Mouse (Mus musculus): ENCODE results near the gene Gtdc1. TPM values are rescaled to one million over a fixed set of nuclear protein-coding genes. Genes with fewer than 3 reads are reported as not detected.

Gtdc1 gene
- total RNA-seq, 2 experiments from 2014 or later = 91.6 to 96.0 TPM

- no peak for DNase-seq (ENCODE audit: extremely low spot score in 1 of 2, low spot score in 2 of 2)
- intact Hi-C loops (cut with DNase I) = no loop called here
Measured at GRCm38 (mm10) chr2:44817787-44818186, 109.7 kb downstream of the Gtdc1 start.

DNA sequence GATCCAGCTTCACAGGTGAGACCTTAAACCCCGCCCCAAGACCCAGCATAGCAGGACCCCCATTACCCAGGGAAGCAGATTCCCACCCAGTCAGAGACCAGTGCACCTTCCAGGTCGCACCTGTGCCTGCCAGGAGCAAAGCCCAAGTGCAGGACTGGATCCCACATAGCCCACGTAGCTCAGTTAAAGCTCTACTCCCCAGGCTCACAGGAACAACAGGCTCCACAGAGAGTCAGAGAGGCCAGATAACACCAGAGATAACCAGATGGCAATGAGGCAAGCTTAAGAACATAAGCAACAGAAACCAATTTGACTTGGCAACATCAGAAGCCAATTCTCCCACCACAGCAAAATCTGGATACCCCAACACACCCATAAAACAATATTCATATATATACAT, 113.7 kb downstream of the Gtdc1 start:
- no peak for DNase-seq (ENCODE audit: extremely low spot score in 1 of 2, low spot score in 2 of 2)
- intact Hi-C loops (cut with DNase I) = no loop called here

GRCm38 (mm10) chr2:44804497-44804896, 123.0 kb downstream of the Gtdc1 start:
- intact Hi-C loops (cut with DNase I) = no loop called here
- no peak for DNase-seq (ENCODE audit: extremely low spot score in 1 of 2, low spot score in 2 of 2)

DNA sequence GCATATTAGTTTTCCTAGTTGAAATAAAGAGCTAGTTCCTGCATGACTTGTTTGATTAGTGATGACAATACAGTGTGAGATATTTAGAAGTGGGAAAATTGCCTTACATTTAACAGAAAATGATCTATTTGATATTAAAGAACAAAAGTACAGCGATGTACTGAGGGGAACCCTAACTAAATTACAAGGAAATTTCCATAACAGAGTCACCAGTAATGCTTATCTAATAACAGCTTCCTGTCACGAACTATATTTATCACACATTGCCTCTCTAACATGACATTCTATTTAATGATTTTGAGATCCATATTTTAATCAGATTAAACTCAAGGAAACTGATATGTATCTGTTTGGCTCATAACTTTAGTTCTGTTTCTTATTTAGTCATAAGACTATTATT, 126.1 kb downstream of the Gtdc1 start:
- intact Hi-C loops (cut with DNase I) = no loop called here
- no peak for DNase-seq (ENCODE audit: extremely low spot score in 1 of 2, low spot score in 2 of 2)

DNA sequence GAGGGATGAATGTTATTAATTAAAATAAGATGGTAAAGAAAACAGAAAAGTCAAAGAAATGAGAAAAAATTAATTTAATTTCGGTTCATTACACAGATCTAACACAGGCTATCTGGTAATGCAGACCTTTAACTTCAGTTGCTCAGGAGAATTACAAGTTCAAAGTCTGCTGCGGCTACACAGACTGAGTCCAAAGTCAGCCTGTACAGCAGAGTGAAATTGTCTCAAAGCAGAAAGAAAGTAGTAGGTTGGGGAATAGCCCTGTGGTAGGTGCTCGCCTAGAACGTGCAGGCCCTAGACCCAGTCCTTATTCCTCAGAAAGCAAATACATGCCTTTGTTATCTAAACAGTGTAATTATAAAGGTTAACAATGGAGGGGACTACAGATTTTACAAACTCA, 135.6 kb downstream of the Gtdc1 start:
- intact Hi-C loops (cut with DNase I) = no loop called here
- DNase-seq (ENCODE audit: extremely low spot score in 1 of 2, low spot score in 2 of 2) = no peak

- no peak for DNase-seq (ENCODE audit: extremely low spot score in 1 of 2, low spot score in 2 of 2)
- intact Hi-C loops (cut with DNase I) = no loop called here
Measured at GRCm38 (mm10) chr2:44791134-44791533, 136.3 kb downstream of the Gtdc1 start.

DNA sequence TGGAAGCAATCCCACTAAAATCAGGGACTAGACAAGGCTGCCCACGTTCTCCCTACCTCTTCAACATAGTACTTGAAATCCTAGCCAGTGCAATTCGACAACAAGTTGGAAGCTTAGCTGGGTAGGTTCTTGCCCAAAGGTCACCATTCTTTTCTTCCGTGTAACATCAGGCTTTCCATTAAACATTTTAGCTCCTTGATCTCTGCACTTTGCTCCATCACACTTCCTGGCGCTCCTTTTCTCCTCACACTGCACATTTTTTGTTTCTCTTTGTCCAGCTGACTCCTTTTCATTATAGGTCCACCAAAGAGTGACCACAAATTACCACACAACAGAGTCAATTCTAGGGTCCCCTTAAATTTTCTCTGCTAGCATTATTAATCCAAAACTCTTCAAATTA, 144.7 kb downstream of the Gtdc1 start:
- DNase-seq (ENCODE audit: extremely low spot score in 1 of 2, low spot score in 2 of 2) = no peak
- intact Hi-C loops (cut with DNase I) = no loop called here

- intact Hi-C loops (cut with DNase I) = no loop called here
- no peak for DNase-seq (ENCODE audit: extremely low spot score in 1 of 2, low spot score in 2 of 2)
Measured at GRCm38 (mm10) chr2:44780961-44781360, 146.5 kb downstream of the Gtdc1 start.

DNA sequence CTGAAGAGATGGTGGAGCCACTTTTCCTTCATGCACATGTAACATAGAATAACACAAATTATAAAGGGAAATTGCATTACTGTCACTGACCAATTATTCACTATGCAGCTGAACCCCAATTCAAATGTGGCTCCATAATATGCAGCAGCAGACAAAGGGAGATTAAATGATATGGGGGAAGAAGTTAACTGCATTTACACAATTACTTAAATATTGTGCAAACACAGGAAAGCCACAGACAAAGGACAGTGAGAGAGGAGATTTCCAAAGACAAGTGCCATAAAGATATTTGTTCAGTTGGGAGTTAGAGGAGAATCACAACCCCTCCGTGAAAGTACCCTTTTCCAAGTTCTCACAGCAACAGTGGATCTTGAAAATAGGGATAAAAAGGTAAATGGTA, 163.6 kb downstream of the Gtdc1 start:
- DNase-seq (ENCODE audit: extremely low spot score in 1 of 2, low spot score in 2 of 2) = no peak
- intact Hi-C loops (cut with DNase I) = no loop called here

DNA sequence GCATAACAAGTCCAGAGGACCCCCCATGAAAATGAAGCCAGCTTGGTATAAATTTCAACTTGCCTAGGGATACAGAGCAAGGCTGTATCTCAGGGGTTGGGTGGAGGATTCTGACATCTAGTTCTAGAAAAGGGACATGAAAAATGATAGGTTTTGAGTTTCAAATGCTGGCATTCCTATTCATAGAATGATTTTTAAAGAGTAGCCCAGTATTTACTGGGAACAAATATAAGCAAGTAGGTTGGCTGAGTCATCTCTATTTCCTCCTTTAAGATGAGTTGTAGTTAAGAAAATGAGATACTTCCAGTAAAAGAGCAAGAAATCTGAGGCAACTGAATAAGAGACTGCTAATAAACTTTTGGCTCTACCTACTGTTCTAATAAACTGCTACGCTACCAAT, 190.8 kb downstream of the Gtdc1 start:
- intact Hi-C loops (cut with DNase I) = no loop called here
- no peak for DNase-seq (ENCODE audit: extremely low spot score in 1 of 2, low spot score in 2 of 2)

- DNase-seq (ENCODE audit: extremely low spot score in 1 of 2, low spot score in 2 of 2) = no peak
- intact Hi-C loops (cut with DNase I) = no loop called here
Measured at GRCm38 (mm10) chr2:44721461-44721860, 206.0 kb downstream of the Gtdc1 start.

- peak in 1 of 2 experiments; percentile 28 for DNase-seq (ENCODE audit: extremely low spot score in 1 of 2, low spot score in 2 of 2)
- intact Hi-C loops (cut with DNase I) = no loop called here
Measured at GRCm38 (mm10) chr2:44705883-44706615, 221.4 kb downstream of the Gtdc1 start.

GRCm38 (mm10) chr2:44700276-44700675, 227.2 kb downstream of the Gtdc1 start:
- no peak for DNase-seq (ENCODE audit: extremely low spot score in 1 of 2, low spot score in 2 of 2)
- intact Hi-C loops (cut with DNase I) = no loop called here

DNA sequence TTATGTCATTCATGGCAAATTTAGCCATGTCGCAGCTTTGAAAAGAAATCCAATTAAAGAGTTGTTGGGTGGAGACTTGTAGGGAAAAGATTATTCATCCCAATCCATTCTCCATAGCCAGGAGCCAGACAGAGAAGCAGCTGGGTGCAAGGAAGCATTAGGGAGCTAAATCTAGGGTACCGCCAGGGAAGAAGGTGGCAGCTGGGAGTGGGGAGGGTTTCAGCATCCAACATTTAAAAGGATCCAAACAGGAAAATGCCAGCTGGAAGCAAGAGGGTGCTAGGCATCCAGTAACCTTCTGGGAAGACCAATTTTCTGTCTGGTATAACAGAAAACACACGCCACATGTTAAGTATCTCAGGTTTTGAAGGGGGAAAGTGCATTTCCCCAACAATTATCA, 231.0 kb downstream of the Gtdc1 start:
- DNase-seq (ENCODE audit: extremely low spot score in 1 of 2, low spot score in 2 of 2) = peak in 1 of 2 experiments; percentile 14
- intact Hi-C loops (cut with DNase I) = no loop called here

GRCm38 (mm10) chr2:44693898-44694297, 233.6 kb downstream of the Gtdc1 start:
- intact Hi-C loops (cut with DNase I) = no loop called here
- no peak for DNase-seq (ENCODE audit: extremely low spot score in 1 of 2, low spot score in 2 of 2)

DNA sequence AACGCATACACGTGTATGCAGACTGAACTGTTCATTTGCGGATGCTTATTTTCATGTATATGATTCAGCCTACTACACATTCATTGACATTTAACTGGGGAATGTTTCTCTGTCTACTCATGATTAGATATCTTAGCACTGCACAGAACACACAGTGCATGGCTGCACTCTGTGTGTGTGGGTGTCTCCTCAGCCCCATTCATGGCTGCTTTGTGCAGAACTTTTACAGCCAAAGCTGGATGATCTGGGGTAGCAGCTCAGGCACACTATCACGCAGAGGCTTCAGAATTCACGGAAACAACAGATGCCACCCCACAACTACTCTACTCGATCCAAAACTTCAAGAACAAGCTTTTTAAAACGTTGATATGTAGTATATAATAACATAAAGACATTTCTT, 263.4 kb downstream of the Gtdc1 start:
- intact Hi-C loops (cut with DNase I) = no loop called here
- no peak for DNase-seq (ENCODE audit: extremely low spot score in 1 of 2, low spot score in 2 of 2)

- intact Hi-C loops (cut with DNase I) = no loop called here
- no peak for DNase-seq (ENCODE audit: extremely low spot score in 1 of 2, low spot score in 2 of 2)
Measured at GRCm38 (mm10) chr2:44659870-44660269, 267.6 kb downstream of the Gtdc1 start.

GRCm38 (mm10) chr2:44659011-44659410, 268.4 kb downstream of the Gtdc1 start:
- intact Hi-C loops (cut with DNase I) = no loop called here
- no peak for DNase-seq (ENCODE audit: extremely low spot score in 1 of 2, low spot score in 2 of 2)

DNA sequence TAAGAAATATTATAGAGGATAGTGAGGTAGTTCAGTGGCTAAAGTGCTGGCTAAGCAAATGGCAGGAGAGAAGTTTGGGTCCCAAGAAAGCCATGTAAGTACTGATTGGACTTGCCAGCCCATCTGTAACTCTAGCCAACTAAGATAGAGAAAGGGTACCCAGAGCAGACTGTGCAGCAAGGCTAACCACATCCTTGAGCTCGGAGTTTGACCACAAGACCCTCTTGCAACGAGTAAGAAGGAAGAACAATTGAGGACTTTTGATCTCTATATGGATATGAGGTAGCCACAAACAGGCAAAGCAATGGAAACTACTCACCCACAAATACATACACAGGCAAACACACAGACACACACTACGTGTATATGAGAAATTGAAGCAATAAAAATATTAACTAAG, 278.9 kb downstream of the Gtdc1 start:
- DNase-seq (ENCODE audit: extremely low spot score in 1 of 2, low spot score in 2 of 2) = no peak
- intact Hi-C loops (cut with DNase I) = no loop called here

- intact Hi-C loops (cut with DNase I) = no loop called here
- no peak for DNase-seq (ENCODE audit: extremely low spot score in 1 of 2, low spot score in 2 of 2)
Measured at GRCm38 (mm10) chr2:44646398-44646797, 281.1 kb downstream of the Gtdc1 start.

GRCm38 (mm10) chr2:44639370-44639769, 288.1 kb downstream of the Gtdc1 start:
- intact Hi-C loops (cut with DNase I) = no loop called here
- DNase-seq (ENCODE audit: extremely low spot score in 1 of 2, low spot score in 2 of 2) = no peak
